Mouse (Mus musculus) heart, embryonic 13.5 days (tissue): ENCODE measurements around the gene Rint1. TPM values are rescaled to one million over a fixed set of nuclear protein-coding genes. Genes with fewer than 3 reads are reported as not detected.

ENCODE experiments used
- ATAC-seq: fragments of 200-750 bp; cut with Nextera tagmentation; 2 replicates; pipeline ENCODE4 v1.8.0; 2017; ENCODE audit warnings: moderate TSS enrichment; ENCODE audit not compliant: insufficient number of reproducible peaks, low FRiP score, low TSS enrichment; ENCODE audit errors: extremely low read depth
- H3K27ac ChIP-seq: fragments of 300-500 bp; sonication (generic); replicated peaks from 2 replicates; pipeline ENCODE4 v1.5.1; 2015; ENCODE audit warnings: moderate library complexity, mild to moderate bottlenecking, inconsistent platforms
- H3K27me3 ChIP-seq: fragments of 300-500 bp; sonication (generic); replicated peaks from 2 replicates; pipeline ENCODE4 v1.6.1; 2015; ENCODE audit warnings: mild to moderate bottlenecking, inconsistent platforms
- H3K36me3 ChIP-seq: fragments of 300-500 bp; sonication (generic); 2 replicates; pipeline ENCODE4 v1.6.1; 2015; ENCODE audit warnings: mild to moderate bottlenecking, inconsistent platforms
- H3K4me1 ChIP-seq: fragments of 300-500 bp; sonication (generic); 2 replicates; pipeline ENCODE4 v1.6.1; 2015; ENCODE audit warnings: inconsistent platforms
- H3K4me2 ChIP-seq: fragments of 300-500 bp; sonication (generic); 2 replicates; pipeline ENCODE4 v1.6.1; 2015; ENCODE audit warnings: inconsistent platforms, mild to moderate bottlenecking, moderate library complexity
- H3K4me3 ChIP-seq: fragments of 300-500 bp; sonication (generic); 2 replicates; pipeline ENCODE4 v1.5.1; 2015; ENCODE audit warnings: moderate library complexity, mild to moderate bottlenecking, inconsistent platforms
- H3K9ac ChIP-seq: fragments of 300-500 bp; sonication (generic); 2 replicates; pipeline ENCODE4 v1.6.1; 2015; ENCODE audit warnings: inconsistent platforms, mild to moderate bottlenecking, moderate library complexity
- H3K9me3 ChIP-seq: fragments of 300-500 bp; sonication (generic); 2 replicates; pipeline ENCODE4 v1.6.1; 2016; ENCODE audit warnings: inconsistent platforms
- WGBS: fragments of 180-500 bp; shearing (Covaris S2); methylation state at CpG from one replicate; pipeline ENCODE4 v1.1.7; 2015; ENCODE audit warnings: mixed read lengths; 5-methylcytosine and 5-hydroxymethylcytosine counted together
- polyA plus RNA-seq: library from polyadenylated mRNA; unstranded; fragments of >200 nt; fragmentation: Nextera tagmentation; extraction: Ambion mirVana; gene quantifications from 2 replicates; pipeline ENCODE4 v1.2.1, GENCODE M21; 2015

The Rint1 gene
- polyA plus RNA-seq, result 26.1 and 27.6 TPM in 2 replicates

DNA sequence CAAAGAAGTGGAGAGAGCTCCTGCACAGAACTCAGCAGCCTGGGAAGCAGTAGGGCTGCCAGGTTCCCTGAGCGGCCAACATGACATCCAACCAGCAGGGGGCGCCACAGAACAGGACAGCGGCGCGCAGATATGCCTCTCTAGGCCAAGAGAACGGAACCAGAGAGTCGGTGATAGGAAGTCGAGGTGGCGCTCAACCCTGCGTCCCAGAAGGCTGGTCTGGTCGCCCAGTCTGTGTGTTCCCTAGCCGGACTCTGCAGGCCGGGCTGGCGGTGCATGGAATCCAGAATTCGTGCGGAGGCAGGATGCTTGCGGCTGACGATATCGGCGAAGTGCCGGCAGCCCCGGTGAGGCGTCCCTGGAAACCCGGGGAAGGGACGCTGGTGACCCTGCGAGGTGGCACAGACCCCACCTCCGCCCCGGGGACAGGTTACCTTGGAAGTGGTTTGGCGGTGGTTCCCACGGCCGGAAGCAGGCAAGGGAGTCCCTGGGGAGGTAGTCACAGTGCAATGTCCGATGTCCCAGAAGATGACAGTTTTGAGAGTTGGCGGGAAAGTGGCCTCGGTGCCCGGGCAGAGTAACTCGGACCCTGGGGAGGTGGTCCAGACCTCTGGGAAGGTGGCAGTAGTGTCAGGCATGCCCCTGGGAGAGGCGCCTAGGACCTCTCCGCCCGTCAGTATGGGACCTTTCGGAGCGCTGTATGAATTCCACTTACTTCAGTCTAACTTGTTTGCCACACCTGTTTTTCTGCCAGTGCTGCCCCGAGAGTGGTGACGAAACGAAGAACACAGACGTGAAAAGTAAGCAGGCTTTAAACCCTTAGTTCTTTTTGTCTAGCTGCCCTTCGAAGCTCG, at the start of gene Rint1:
Rint1 (plus strand) TSS at position 176 of the 854 bp plus-strand sequence.
- no peaks in the 10 kb centered on the region for H3K27me3 ChIP-seq
- WGBS, result 2% methylated on average over 47 of the region's 47 CpGs
- peaks cover 36% of the 10 kb centered on the region for H3K36me3 ChIP-seq
- peak within 1 kb of the TSS; percentile 87 for H3K27ac ChIP-seq
- H3K4me3 ChIP-seq, result peak within 1 kb of the TSS; percentile 98
- H3K4me2 ChIP-seq, result peak within 1 kb of the TSS; percentile 96
- peak; percentile 65 for ATAC-seq
- H3K9me3 ChIP-seq, result no peaks in the 10 kb centered on the region
- peaks cover 23% of the 10 kb centered on the region for H3K4me1 ChIP-seq
- H3K9ac ChIP-seq, result peak within 1 kb of the TSS; percentile 97

GRCm38 (mm10) chr5:23743261-23743660, 44.2 kb upstream of the Rint1 start:
- H3K4me1 ChIP-seq, result peaks cover 10% of the 10 kb centered on the region
- ATAC-seq, result no peak
- no peaks in the 10 kb centered on the region for H3K9me3 ChIP-seq
- no peak overlapping the region for H3K9ac ChIP-seq
- no peaks in the 10 kb centered on the region for H3K27me3 ChIP-seq
- no peak overlapping the region for H3K4me2 ChIP-seq
- no peak overlapping the region for H3K27ac ChIP-seq
- 92% methylated on average over 12 of the region's 12 CpGs for WGBS
- no peak overlapping the region for H3K4me3 ChIP-seq
- peaks cover 81% of the 10 kb centered on the region for H3K36me3 ChIP-seq

DNA sequence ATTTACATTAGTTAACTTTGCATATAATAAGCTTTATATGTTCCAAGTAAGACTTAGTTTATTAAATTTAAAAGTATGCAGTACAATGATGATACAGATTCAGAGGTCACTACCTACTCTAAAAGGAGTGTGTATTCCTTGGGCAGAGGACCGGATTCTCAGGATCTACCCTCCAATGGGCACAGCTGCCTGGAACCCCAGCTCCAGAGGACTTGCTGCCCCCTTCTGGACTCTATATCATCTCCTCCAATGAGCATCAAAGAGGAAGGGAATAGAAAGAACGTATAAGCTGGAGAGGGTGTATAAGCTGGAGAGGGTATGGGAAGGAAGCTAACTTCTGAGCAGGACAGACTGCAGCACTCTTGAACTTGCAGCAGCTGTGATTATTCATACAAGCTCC, 37.6 kb upstream of the Rint1 start:
- ATAC-seq, result no peak
- Histone ChIP-seq H3K36me3 (peaks cover 68% of the 10 kb centered on the region), H3K9me3 (no peaks in the 10 kb centered on the region), H3K4me3 (no peak overlapping the region), H3K9ac (no peak overlapping the region), H3K4me1 (no peaks in the 10 kb centered on the region), H3K27me3 (no peaks in the 10 kb centered on the region), H3K4me2 (no peak overlapping the region), H3K27ac (no peak overlapping the region)
- WGBS, result 57% methylated on average over 2 of the region's 2 CpGs

GRCm38 (mm10) chr5:23755591-23755990, 31.9 kb upstream of the Rint1 start:
- no peak overlapping the region for H3K4me3 ChIP-seq

DNA sequence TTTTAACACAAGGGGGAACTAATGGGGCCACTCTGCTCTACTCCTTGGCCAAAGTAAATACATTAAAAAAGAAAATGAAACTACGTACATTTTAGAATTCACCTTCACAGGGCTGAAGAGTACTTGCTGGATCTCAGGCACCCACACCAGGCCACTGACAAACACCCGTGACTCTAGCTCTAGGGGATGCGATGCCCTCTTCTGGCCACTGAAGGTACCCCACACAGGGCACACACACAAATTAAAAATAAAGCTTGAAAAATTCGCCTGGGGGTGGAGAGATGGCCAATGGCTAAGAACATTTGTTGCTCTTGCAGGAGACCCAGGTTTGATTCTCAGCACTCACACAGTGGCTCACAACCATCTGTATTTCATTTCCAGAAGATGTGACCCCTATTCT, 31.1 kb upstream of the Rint1 start:
- H3K27me3 ChIP-seq, result no peaks in the 10 kb centered on the region
- H3K4me1 ChIP-seq, result 0 out of 2 replicates have a peak, but pooled peaks cover 4% of the 10 kb centered on the region
- H3K4me2 ChIP-seq, result no peak overlapping the region
- H3K9me3 ChIP-seq, result no peaks in the 10 kb centered on the region
- no peak for ATAC-seq
- H3K9ac ChIP-seq, result no peak overlapping the region
- peaks cover 64% of the 10 kb centered on the region for H3K36me3 ChIP-seq
- no peak overlapping the region for H3K27ac ChIP-seq
- H3K4me3 ChIP-seq, result no peak overlapping the region
- WGBS, result 94% methylated on average over 4 of the region's 4 CpGs

More at GRCm38 (mm10) chr5:23755591-23755990, 31.9 kb upstream of the Rint1 start:
- 94% methylated on average over 9 of the region's 9 CpGs for WGBS
- no peak for ATAC-seq
- no peak overlapping the region for H3K27ac ChIP-seq
- 0 out of 2 replicates have a peak, but pooled peaks cover 4% of the 10 kb centered on the region for H3K4me1 ChIP-seq
- no peaks in the 10 kb centered on the region for H3K27me3 ChIP-seq
- no peak overlapping the region for H3K9ac ChIP-seq
- no peaks in the 10 kb centered on the region for H3K9me3 ChIP-seq
- H3K4me2 ChIP-seq, result no peak overlapping the region
- H3K36me3 ChIP-seq, result peaks cover 66% of the 10 kb centered on the region

GRCm38 (mm10) chr5:23758633-23759032, 28.9 kb upstream of the Rint1 start:
- Histone ChIP-seq H3K4me3 (no peak overlapping the region), H3K27ac (no peak overlapping the region), H3K27me3 (no peaks in the 10 kb centered on the region), H3K9ac (no peak overlapping the region), H3K4me2 (no peak overlapping the region), H3K4me1 (0 out of 2 replicates have a peak, but pooled peaks cover 4% of the 10 kb centered on the region), H3K36me3 (peaks cover 72% of the 10 kb centered on the region), H3K9me3 (no peaks in the 10 kb centered on the region)
- no peak for ATAC-seq
- 44% methylated on average over 2 of the region's 2 CpGs for WGBS

DNA sequence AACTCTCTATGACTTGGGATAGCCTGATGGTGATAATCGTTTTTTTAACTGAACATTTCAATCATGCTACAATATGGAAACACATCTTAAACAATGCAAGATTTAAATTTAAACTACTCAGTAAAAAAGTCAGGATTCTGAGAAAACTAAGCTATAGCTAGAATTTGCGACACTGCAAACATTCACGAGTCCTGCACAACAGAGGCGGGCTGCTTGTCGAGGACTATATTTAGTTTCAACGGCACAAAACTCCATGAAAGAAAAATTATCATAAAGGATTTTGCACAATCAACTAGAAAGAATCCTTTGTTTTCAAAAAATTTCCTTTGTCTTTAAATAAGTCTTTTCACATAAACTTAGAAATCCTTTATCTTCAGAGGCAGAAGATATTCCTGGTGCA, 25.0 kb upstream of the Rint1 start:
- ATAC-seq, result no peak

GRCm38 (mm10) chr5:23764557-23764956, 23.0 kb upstream of the Rint1 start:
- Histone ChIP-seq H3K4me3 (no peak overlapping the region), H3K36me3 (peaks cover 76% of the 10 kb centered on the region), H3K9me3 (no peaks in the 10 kb centered on the region), H3K4me2 (no peak overlapping the region), H3K9ac (no peak overlapping the region), H3K27ac (no peak overlapping the region), H3K4me1 (no peaks in the 10 kb centered on the region), H3K27me3 (no peaks in the 10 kb centered on the region)
- ATAC-seq, result no peak
- WGBS, result 89% methylated on average over 5 of the region's 5 CpGs

More for the DNA sequence above, 25.0 kb upstream of the Rint1 start:
- Histone ChIP-seq H3K27me3 (no peaks in the 10 kb centered on the region), H3K4me1 (0 out of 2 replicates have a peak, but pooled peaks cover 4% of the 10 kb centered on the region), H3K27ac (no peak overlapping the region), H3K9me3 (no peaks in the 10 kb centered on the region), H3K4me2 (no peak overlapping the region), H3K4me3 (no peak overlapping the region), H3K9ac (no peak overlapping the region), H3K36me3 (peaks cover 71% of the 10 kb centered on the region)
- 89% methylated on average over 6 of the region's 6 CpGs for WGBS

- no peaks in the 10 kb centered on the region for H3K4me1 ChIP-seq
- no peaks in the 10 kb centered on the region for H3K27me3 ChIP-seq
- no peak overlapping the region for H3K27ac ChIP-seq
- ATAC-seq, result no peak
- H3K4me2 ChIP-seq, result peak overlapping the region; percentile 5
- H3K4me3 ChIP-seq, result no peak overlapping the region
- H3K9ac ChIP-seq, result no peak overlapping the region
- no peaks in the 10 kb centered on the region for H3K9me3 ChIP-seq
- H3K36me3 ChIP-seq, result peaks cover 75% of the 10 kb centered on the region
- 58% methylated on average over 8 of the region's 8 CpGs for WGBS
These were observed 16.4 kb upstream of the Rint1 start for GRCm38 (mm10) chr5:23771105-23771504.

- H3K9me3 ChIP-seq, result no peaks in the 10 kb centered on the region
- no peak overlapping the region for H3K27ac ChIP-seq
- no peak overlapping the region for H3K4me2 ChIP-seq
- WGBS, result 74% methylated on average over 6 of the region's 6 CpGs
- peaks cover 70% of the 10 kb centered on the region for H3K36me3 ChIP-seq
- no peak overlapping the region for H3K4me3 ChIP-seq
- H3K27me3 ChIP-seq, result no peaks in the 10 kb centered on the region
- H3K9ac ChIP-seq, result no peak overlapping the region
- ATAC-seq, result no peak
- no peaks in the 10 kb centered on the region for H3K4me1 ChIP-seq
These were observed 13.3 kb upstream of the Rint1 start for GRCm38 (mm10) chr5:23774186-23774585.

DNA sequence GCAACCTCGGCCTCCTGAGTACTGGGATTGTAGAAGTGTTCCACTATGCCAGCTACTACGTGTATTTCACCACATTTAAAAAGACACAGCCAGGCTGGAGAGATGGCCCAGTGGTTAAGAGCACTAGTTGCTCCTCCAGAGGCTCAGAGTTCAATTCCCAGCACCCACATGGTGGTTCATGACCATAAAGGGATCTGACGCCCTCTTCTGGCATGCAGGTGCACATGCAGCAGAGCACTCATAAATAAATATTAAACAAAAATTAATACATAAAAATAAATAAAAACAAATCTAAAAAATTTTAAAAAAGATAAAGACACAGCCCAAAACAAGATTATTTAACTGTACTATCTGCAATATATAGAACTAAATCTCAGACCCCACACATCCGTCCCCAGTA, 7.0 kb upstream of the Rint1 start:
- no peak overlapping the region for H3K4me3 ChIP-seq
- 79% methylated on average over 4 of the region's 4 CpGs for WGBS

DNA sequence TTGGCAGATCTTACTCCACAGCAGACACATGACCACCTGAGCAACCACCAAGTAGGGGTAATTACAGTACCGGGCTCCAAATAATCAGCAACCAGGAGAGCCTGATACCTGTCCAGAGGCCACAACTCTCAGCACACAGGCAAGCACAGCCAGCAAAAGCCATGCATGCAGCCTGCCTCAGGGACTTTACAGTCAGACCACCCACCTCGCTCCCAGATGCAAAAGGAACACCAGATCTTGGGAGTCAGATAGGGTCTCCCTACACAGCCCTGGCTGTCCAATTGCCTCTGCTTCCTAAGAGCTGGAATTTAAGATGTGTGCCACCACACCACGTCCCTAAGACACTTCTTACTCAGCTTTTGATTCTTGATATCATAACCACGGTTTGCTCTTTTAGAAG, 6.3 kb upstream of the Rint1 start:
- peaks cover 23% of the 10 kb centered on the region for H3K4me1 ChIP-seq
- H3K9ac ChIP-seq, result peak overlapping the region; percentile 40; the same call in 1 of the 2 replicates
- no peak overlapping the region for H3K4me2 ChIP-seq
- no peak for ATAC-seq
- no peaks in the 10 kb centered on the region for H3K9me3 ChIP-seq
- whole genome bisulfite sequencing, result 67% methylated on average over 4 of the region's 4 CpGs
- H3K27ac ChIP-seq, result no peak overlapping the region
- no peaks in the 10 kb centered on the region for H3K27me3 ChIP-seq
- H3K4me3 ChIP-seq, result no peak overlapping the region
- H3K36me3 ChIP-seq, result peaks cover 18% of the 10 kb centered on the region

More for the DNA sequence above, 7.0 kb upstream of the Rint1 start:
- Histone ChIP-seq H3K9me3 (no peaks in the 10 kb centered on the region), H3K36me3 (peaks cover 23% of the 10 kb centered on the region), H3K4me1 (peaks cover 23% of the 10 kb centered on the region), H3K9ac (no peak overlapping the region), H3K27me3 (no peaks in the 10 kb centered on the region), H3K4me2 (no peak overlapping the region), H3K27ac (no peak overlapping the region)
- ATAC-seq, result no peak
